Mouse (Mus musculus) testis, adult 2 months (tissue): ENCODE data around the gene Gsg1l. TPM values are rescaled to one million over a fixed set of nuclear protein-coding genes. Genes with fewer than 3 reads are reported as not detected.

ENCODE experiments used
- H3K27ac ChIP-seq: fragments of 200-500 bp; 2 replicates; pipeline ENCODE4 v1.5.1; 2012; ENCODE audit warnings: low read depth, low read length; ENCODE audit not compliant: control insufficient read depth, insufficient read depth
- H3K27me3 ChIP-seq: fragments of 200-500 bp; 2 replicates; pipeline ENCODE4 v1.6.1; 2012; ENCODE audit warnings: mild to moderate bottlenecking, low read length, moderate library complexity; ENCODE audit not compliant: control insufficient read depth, insufficient read depth
- H3K36me3 ChIP-seq: fragments of 200-500 bp; 2 replicates; pipeline ENCODE4 v1.6.1; 2012; ENCODE audit warnings: mild to moderate bottlenecking, low read length; ENCODE audit not compliant: control insufficient read depth, insufficient read depth
- H3K4me1 ChIP-seq: fragments of 200-500 bp; 2 replicates; pipeline ENCODE4 v1.6.1; 2012; ENCODE audit warnings: low read length; ENCODE audit not compliant: control insufficient read depth, insufficient read depth
- H3K4me3 ChIP-seq: fragments of 200-500 bp; 2 replicates; pipeline ENCODE4 v1.5.1; 2012; ENCODE audit warnings: low read depth, mild to moderate bottlenecking, low read length, moderate library complexity, mixed read lengths; ENCODE audit not compliant: control insufficient read depth
- CTCF ChIP-seq: fragments of 200-500 bp; IDR thresholded peaks from 2 replicates; pipeline ENCODE4 v1.5.1; 2012; ENCODE audit warnings: low read depth, mild to moderate bottlenecking, inconsistent platforms, low read length, moderate library complexity; ENCODE audit not compliant: control insufficient read depth, insufficient read depth, insufficient replicate concordance
- POLR2A ChIP-seq: fragments of 200-500 bp; IDR thresholded peaks from 2 replicates; pipeline ENCODE4 v1.6.1; 2012; ENCODE audit warnings: low read depth, mild to moderate bottlenecking, inconsistent platforms, low read length, moderate library complexity; ENCODE audit not compliant: control insufficient read depth
- polyA plus RNA-seq: library from polyadenylated mRNA; depleted of rRNA; stranded (reverse); fragments of >200 nt; gene quantifications from 2 replicates; pipeline ENCODE4 v1.2.3, GENCODE M21; 2012

Gsg1l gene
- polyA plus RNA-seq, 1 experiment, result 0.52 TPM

DNA sequence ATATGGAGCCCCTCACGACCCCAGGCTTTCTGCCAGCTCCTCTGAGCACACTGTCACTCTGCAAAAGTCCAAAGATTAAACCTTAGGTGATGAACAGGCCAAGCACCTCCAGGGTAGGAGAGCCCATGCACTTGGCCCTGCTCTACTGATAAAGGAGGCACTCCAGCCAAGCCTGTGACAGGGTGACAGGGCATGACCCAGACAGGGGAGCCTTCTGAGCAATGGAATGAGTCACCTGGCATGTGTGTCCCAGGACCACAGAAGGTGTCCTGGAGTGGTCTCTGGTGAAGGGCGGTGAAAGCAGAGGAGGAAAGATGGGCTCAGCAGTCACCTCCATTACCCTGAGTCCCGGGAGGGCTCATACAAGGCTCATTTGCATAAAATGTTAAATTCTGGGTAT is 222.6 kb downstream of the Gsg1l start:
- Histone ChIP-seq H3K4me3 (no peak overlapping the region), H3K36me3 (no peaks in the 10 kb centered on the region; the same call in 1 of the 2 replicates), H3K27ac (no peak overlapping the region), H3K4me1 (no peaks in the 10 kb centered on the region; the same call in 1 of the 2 replicates), H3K27me3 (no peaks in the 10 kb centered on the region)
- TF ChIP-seq CTCF, result no peak

DNA sequence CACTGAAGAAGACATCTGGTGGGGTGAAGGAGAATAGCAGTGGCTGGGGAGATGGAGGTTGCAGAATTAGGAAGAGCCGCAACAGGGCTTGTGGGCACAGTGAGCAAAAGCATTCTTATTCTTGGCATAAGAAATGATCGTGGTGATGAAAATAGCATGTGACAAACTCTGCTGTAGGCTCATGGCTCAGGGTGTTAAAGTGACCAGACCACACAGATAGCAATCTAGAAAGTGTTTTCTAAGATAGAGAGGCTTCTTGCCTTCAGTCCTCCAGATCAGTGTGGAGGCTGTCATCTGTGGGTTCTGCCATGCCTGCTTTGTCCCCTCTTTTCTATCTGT is 234.7 kb downstream of the Gsg1l start:
- Histone ChIP-seq H3K4me3 (no peak overlapping the region), H3K36me3 (no peaks in the 10 kb centered on the region; the same call in 1 of the 2 replicates), H3K27me3 (no peaks in the 10 kb centered on the region), H3K4me1 (no peaks in the 10 kb centered on the region), H3K27ac (no peak overlapping the region)
- no peak for TF ChIP-seq POLR2A
- TF ChIP-seq CTCF, result no peak

DNA sequence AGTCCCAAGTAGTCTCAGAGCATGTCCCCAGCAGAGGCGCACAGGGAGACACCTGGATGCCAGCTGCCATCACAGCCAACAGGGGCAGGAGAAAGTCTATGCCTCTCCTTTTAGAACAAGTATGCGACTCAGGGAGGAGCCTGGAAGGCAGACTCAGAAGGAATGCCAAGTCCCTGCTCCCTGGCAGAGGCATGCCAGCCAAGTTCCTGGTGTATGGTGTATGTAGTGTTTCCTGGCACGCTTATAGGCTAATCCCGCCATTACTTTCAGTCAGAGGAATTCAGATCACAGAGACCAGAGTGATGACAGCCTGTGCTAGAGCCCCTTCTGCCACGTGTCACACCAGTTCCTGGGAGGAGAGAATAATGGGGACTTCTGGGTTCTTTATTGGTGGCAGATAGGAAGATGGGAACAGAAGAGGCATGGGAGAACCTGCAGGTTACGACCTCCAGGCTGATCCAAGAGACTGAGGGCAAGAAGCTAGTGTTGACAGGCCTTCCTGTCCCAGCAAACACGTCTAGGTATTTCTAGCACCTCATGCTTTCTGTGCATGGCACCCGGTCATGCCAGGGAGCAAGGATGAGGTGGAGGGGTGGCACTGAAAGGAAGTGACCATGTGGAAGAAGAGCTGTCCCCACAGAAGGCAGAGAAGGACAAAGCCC is 235.2 kb downstream of the Gsg1l start:
- H3K27me3 ChIP-seq, result no peaks in the 10 kb centered on the region
- no peak overlapping the region for H3K27ac ChIP-seq
- H3K4me3 ChIP-seq, result no peak overlapping the region; the same call in 1 of the 2 replicates
- no peaks in the 10 kb centered on the region for H3K4me1 ChIP-seq
- H3K36me3 ChIP-seq, result no peaks in the 10 kb centered on the region; the same call in 1 of the 2 replicates
- no peak for TF ChIP-seq CTCF
- no peak for TF ChIP-seq POLR2A

DNA sequence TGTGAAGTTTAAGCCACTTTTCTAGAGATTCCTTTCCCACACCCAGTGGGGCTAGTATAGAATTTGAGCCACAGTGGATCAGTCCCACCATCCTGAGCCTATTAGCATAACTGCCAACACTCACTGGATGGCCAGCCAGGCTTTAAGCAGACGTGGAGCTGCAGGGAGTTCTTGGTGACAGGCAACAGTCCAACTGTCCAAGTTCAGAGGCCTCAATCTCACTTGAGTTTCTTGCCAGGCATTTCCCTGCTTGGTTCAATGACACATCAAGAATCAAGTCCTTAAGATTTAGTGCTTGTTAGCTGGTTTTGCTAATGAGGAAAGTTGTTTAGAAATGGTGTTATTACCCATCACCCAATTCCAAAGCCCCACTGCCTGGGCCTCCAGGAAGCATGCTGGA is 236.6 kb downstream of the Gsg1l start:
- no peaks in the 10 kb centered on the region for H3K27me3 ChIP-seq
- no peak overlapping the region for H3K27ac ChIP-seq
- TF ChIP-seq POLR2A (no peak), CTCF (no peak)
- H3K4me1 ChIP-seq, result no peaks in the 10 kb centered on the region
- no peaks in the 10 kb centered on the region; the same call in 1 of the 2 replicates for H3K36me3 ChIP-seq
- peak overlapping the region; percentile 76 for H3K4me3 ChIP-seq

DNA sequence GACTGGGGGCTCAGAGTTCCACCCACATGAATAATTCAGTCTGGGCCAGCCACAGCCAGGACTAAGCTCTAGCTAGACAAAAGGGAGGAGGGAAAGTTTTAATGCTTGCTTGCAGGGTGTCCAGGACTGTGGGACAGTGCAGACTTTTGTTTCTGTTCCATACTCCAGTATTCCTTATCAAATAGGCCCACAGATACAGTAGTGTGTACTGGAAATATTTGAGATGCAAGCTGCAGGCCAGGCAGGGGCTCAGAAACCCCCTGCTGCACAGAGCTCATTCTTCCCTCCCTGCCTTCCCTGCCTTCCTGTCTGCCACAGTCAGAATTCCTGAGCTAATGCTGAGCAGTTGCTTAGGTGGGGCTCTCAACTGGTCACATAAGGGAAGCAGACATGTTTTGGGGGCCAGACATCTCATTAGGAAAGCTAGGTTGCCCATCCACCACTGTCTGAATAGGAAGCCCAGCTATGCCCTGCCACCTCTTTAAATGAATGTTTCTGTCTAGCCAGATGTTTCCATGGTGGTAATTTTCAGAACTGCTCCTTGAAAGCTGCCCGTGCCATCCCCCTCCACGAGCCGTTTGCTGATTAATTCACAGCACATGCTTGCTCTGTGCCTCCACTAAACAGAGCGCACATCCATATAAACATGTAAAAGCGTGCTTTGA is 244.0 kb downstream of the Gsg1l start:
- Histone ChIP-seq H3K27ac (no peak overlapping the region), H3K4me1 (no peaks in the 10 kb centered on the region), H3K36me3 (no peaks in the 10 kb centered on the region), H3K27me3 (no peaks in the 10 kb centered on the region), H3K4me3 (no peak overlapping the region)
- TF ChIP-seq POLR2A (no peak), CTCF (no peak)

DNA sequence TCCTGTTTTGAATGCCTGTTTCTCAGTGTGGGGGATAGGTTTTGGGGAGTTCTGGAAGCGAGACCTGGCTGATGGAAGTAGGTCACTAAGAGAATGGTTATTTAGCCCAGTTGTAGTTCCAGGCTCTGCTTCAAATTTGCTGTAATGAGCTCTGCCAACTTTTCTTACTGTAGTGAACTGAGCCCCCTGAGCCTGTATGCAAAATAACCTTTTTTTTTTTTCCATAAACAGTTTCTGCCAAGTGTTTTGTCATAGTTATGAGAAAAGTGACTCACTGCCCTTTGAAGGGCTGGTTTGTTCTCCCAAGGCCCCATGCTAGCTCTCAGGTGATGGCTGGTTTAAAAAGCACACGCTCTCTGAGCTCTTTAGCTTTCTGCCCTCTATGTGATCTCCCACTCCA is 248.7 kb downstream of the Gsg1l start:
- Histone ChIP-seq H3K27me3 (no peaks in the 10 kb centered on the region), H3K4me3 (no peak overlapping the region), H3K4me1 (no peaks in the 10 kb centered on the region), H3K36me3 (peaks cover 1% of the 10 kb centered on the region; the same call in 1 of the 2 replicates), H3K27ac (no peak overlapping the region)
- TF ChIP-seq POLR2A (no peak), CTCF (no peak)

DNA sequence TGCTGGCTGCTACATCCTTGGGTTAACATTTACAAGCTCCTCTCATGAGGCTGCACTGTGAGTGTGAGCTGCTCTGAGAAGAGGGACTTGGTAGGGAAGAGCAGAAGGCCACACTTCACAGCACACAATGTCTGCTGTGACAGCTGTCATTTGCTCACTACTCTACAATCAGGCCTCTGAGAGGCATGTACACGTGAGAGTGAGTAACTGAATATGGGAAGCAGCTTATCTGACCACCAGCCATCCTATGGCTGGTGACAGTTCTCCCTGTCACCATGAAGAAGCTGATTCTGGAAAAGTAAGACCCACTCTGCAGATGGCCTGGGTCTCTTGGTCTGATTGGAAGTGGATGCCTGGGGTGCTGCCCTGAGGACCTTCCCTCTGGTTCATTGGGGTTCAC is 249.4 kb downstream of the Gsg1l start:
- no peaks in the 10 kb centered on the region for H3K4me1 ChIP-seq
- H3K27me3 ChIP-seq, result no peaks in the 10 kb centered on the region
- H3K36me3 ChIP-seq, result peaks cover 1% of the 10 kb centered on the region; the same call in 1 of the 2 replicates
- no peak for TF ChIP-seq POLR2A
- TF ChIP-seq CTCF, result no peak
- H3K27ac ChIP-seq, result no peak overlapping the region
- H3K4me3 ChIP-seq, result no peak overlapping the region
